Mouse (Mus musculus) cerebellum, adult 8-10 months (tissue): ENCODE measurements at regions not wholly inside any gene's neighbourhood (a gene's known extent, or its start where the extent isn't known, plus 50 kb on each side); places are given as distances from the start of the nearest gene placed in this dataset.

Source experiments
- DNase-seq: peaks from one replicate; pipeline ENCODE4 v3.0.0; 2022

DNA sequence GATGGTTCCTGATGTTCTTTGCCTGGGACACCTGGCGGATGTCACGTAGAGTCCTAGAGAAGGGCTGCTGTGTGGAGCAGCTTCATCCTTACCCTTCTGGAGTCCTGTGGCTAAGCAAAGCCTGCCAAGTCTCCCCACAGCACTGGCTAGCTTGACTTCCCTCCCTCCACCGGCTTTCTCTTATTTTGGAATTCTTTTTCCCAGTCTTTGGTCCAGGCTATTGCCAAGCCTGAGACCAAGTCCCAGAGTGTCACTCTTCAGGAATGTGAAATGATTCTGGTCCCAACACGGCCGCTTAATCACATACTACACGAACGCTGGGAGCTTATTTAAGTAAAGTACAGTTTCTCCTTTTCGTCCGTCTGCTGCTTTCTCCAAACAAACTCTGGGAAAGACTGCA is 146.4 kb downstream of the Fndc1 start:
- DNase-seq: no peak

DNA sequence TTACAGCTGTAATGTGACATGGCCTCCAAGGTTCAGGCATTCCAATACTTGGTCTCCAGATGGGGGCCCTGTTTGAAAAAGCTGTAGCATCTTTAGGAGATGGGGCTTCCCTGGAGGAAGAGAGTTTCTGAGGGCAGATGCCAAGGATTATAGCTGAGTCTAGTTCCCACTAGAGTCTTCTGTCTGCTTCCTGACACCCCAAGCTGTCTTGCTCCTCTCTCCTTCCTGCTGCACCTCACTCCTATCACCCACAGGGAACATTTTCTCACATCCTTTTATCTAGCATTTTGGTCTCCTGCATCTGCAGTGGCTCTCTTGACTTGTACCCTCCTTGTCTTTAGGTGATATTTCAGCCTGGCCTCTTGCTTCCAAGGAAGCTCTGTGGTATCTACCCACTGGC is 147.3 kb downstream of the Fndc1 start:
- DNase-seq: no peak

DNA sequence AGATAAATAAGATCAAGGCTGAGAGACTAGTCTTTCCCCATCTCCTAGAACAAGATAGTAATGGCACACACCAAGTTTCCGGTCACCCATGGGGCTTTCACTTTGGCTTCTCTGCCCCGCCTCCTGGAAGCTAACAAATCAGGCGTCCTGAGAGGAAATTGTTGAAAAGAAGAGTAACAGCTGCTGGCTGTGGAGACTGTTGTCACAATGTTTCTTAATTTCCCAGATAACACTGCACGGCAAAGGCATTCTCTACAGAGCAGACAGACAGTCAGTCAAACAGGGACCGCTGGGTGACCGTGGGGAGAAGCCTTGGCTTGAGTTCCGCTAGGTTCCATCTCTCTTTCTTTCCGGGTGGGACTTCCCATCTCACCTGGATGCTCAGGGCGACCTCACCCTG is 148.2 kb downstream of the Fndc1 start:
- no peak for DNase-seq

DNA sequence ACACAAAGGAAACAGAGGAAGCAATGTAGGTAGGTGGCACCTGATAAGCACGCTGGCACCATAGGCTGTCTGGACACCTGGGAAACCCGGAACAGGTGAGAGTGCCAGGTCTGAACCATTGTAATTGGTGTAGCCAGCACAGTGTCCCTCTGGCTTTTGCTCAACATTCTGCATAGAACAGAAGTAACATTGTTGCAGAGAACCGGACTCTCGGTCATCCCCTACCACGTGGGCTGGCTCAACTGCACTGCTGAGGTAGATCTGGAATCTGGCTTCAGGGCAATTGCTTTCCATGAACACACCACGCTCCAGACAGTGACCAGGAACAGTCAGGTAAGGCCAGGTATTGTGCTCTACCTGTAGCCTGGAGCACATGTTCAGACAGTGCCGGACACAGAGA is 149.3 kb downstream of the Fndc1 start:
- DNase-seq: no peak

DNA sequence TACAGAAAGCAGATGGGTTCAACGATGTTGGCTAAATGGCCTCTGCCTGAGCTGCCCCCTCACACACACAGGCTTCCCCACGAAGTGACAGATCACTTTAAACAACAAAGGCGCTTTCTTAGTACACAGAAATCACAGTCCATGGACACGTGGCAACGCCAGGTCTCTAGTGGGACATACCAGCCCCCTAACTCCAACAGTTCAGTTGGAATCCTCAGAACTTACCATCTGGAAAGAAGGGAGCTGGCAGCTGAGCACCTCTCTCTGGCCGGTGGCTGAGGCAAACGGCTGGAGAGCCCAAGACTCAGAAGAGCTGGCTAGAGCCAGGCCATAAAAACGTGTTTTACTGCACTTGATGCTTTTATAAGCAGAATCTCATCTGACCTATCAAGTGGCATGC is 149.8 kb downstream of the Fndc1 start:
- DNase-seq: no peak

DNA sequence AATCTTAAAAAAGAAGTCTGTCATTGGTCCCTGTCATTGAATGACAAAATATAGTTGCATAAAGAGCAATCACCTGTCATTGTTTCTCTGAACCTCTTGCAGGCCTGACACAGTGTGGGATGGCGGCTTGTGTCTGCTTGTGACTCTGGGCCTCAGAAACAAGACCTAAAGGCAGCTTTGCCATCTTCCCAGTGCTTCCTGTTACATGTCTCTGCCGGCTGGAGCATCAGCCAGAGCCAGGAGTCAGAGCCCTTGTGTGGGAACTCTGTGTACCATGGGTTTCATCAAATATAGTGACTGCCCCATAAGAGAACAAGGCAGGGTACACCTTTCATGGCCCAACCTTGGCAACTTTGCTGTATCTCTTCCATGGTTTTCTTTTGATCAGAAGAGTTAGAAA is 150.3 kb downstream of the Fndc1 start:
- DNase-seq: no peak

DNA sequence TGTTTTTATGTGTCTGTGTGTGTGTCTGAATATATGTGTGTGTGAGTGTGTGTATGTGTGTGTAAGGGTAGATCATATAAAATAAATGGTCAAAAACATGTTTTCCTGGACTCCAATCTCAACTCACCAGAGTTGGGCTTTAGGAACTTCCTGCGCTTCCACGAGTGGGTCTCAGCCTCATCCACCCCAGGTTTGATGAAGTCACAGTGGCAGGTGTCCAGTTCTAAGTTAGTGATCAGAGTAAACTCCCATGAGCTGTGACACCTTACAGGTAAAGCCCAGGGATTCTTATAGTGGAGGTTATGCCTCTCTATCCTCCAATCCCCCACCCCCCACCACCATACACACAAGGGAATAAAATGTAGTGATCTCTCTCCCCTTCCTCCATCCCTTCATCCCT is 152.6 kb downstream of the Fndc1 start:
- DNase-seq: no peak

DNA sequence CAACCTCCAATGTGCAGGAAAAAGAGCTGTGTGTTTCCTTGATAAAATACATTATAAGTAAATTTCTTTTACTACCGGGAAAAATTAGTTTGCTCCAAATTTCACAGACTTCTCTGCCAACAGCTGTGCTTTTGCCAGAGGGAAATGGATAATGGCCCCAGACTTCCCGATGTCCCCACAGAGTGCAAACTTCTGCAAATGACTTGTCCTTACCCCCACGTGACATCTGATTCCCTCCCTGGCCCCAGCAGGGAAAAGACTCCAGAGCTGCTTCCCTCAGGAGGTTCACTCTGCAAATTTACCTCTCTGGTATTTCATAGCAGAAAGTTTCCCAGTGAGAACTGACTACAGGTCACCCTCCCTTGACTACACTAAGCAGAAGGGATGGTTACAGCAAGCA is 159.3 kb downstream of the Fndc1 start:
- DNase-seq: no peak

DNA sequence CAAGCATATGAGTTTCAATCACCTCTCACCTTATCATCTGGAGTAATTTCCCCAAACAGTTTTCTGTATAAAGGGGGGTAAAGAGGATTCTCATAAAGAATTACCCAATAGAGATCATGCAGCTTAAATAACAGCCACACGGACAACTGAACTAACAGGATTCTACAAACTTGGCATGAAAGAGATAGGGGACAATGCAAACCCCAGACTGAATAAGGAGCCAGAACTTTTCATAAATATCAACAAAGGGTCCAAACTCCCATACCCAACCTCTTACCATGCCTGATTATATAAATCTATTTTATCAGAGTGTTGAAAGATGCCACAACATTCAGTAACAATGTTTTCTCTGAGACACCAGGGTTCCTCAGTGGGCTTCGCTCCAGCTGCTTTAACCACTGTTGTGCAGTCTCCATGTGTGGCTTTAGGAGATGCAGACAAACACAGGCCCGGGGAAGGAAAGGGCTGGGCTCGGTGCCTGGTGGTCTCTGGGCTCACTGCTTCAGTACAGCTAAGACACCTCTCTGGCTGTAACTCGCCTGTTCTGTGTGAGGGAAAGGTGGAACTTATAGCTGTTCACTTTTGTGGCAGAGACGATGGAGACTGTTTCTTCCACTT is 160.2 kb downstream of the Fndc1 start:
- DNase-seq: no peak

DNA sequence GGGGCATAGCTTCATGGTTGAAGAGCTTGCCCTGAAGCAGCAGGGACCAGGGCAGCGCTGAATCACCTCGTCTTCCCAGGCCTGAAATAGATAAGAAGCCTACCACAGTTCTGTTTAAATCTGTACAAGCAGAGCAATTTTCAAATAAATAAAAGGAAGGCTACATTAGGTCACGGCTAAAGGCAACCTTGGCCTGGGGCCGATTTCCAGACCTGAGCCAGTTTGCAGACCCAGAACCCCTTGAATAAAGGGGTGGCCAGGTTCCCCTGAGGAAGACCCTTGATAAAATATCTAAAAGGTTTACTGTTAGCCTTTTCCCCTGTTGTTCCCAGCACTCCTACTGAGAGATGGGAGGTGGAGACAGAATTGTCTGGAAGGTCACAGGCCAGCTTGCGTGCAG is 160.9 kb downstream of the Fndc1 start:
- DNase-seq: no peak

DNA sequence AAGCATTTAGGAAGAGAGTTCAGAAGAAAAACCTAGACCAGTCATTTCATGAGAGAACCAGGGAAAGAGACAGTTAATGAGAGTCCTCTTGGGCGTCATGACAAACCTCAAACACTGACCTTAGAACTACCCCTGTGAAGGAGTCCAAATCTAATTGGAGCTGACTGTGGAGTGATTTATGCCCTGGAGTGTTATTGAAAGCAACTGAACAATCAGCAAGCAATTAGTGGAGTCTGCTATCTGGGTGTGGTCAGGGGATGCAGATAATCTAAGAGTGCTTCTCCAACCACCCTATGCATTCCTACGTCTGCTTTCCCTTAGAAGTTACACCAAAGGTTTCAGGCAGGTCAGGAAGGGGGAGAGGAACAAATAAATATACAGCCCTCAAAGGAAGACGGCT is 161.4 kb downstream of the Fndc1 start:
- no peak for DNase-seq

DNA sequence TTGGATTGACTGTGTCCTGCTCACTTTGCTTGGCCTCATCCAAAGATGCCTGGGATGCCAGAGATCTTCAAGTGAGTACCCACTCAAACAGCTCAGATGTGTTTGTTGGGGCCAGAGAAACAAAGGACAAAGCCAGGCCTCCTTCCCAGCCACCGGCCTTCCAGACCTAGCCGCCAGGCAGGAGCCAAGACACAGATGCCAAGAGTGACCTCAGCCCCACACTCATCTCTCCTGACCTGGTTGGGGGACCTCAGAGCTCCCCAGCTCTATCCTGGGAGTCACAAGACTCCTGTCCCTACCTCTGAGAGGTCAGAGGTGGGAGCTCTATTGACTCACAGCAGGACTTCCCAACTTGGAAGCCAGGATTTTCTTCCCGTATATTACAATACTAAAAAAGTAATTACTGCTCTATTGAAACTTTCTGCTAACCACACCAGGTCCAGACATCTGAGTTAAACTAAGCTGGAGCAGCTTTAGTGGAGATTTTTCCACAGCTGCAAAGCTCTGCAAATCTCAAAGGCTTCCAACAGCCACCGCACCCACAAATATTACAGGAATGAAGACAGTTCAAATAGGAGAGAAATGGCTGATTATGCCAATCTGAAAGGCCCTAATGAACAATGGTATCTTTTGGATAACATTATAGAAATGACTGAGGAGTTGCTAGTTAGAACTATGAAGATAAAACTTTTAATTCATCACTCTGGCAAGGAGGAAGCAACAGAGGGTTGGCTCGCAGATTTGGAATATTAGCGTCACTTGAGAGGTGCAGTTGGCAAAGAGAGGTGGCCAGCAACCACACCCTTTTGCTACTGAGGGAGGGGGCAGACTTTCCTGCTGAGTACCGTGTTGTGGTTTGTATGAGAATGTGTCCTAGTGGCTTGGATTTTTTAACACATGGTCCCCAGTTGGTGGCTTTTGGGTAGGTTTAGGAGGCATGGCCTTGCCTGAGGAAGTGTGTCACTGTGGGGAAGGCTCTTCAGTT is 162.9 kb downstream of the Fndc1 start:
- no peak for DNase-seq

DNA sequence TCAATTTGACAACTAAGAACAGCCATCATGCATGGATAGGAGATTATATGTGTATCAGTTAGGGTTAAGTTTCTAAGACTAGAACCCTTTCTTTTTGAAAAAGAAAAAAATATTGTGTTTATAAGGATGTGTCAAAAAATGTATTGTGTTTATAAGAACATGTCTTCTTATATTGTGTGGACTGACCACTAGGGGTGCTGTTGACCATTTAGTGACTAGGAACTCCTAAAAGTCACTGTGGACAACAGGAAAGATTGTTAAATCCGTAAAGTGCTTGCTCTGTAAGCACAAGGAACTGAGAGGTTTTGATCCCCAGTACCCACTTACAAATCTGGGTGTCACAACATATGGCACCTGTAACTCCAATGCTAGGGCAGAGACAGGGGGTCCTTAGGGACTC is 170.6 kb downstream of the Fndc1 start:
- DNase-seq: no peak

DNA sequence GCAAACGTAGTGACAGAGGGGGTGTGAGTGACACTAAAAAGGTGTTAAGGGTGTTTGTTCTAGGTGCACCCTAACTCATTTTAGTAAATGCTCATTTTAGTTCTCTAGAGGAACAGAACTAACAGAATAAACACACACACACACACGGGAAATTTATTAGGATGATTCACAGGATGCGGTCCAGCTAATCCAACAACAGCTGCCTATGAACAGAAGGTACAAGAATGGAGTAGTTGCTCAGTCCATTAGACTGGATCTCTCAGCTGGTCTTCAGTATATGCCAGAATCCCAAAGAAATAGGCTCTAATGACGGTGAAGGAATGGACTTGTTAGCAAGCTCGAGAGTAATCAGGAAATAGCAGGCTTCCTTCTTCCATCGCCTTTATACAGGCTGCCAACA is 171.1 kb downstream of the Fndc1 start:
- DNase-seq: no peak

DNA sequence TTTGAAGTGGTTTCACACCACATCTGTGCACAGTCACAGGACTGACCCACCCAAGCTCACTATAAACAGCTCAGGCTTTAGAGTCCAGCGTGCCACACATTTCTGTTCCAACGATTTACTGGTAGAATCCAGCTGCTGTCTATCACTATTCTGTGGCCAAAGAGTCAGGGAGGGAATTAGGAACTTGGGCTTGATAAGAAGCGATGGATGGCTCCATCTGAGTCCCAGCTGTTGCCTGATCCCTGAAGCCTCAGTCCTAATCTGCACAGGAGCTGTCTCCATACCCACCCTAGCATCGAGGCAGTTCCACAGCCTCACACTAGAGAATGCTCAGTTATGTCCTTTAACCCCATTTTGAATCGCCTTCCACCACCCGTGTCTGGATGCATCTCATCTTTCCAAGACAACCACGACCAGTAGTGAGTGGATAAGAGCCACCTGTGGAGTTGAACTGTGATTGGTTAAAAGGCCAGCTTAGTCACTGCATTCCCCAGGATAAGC is 173.0 kb downstream of the Fndc1 start:
- no peak for DNase-seq

DNA sequence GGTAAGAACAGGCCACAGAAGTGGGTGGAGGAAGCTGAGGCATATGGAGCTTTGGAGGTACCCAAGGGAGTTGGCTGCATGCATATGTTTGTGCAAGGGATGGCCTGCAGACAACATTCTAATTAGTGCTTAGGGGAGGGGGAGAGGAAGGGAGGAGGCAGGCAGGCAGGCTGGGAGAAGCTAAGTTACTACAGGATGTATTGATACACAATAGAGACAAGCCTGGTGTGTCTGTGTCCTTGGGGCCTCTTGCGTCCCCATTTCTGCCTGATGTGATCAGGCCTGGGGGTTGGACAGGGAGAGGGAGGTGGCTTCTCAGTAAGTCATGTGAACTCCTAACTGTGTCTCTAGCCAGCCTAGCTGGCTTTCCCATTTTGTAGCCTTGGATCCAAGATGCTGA is 175.1 kb downstream of the Fndc1 start:
- DNase-seq: no peak

DNA sequence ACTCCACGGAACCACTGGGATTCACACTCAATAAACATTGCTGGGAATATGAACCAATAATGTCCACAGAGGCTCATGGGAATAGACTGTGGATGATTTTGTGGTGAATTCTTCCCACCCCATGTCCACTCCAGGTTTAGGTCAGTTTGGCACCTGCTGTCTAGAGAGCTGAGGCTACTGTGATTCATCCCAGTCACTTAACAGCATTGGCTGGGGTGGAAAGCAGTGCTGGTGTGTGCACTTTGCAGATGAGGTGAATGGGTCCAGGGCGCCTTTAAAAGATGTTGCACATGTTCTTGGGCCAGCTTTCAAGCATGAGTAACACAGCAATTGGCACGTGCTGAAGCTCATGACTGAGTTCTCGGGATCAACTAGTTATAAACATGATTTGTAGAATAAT is 176.7 kb downstream of the Fndc1 start:
- no peak for DNase-seq

DNA sequence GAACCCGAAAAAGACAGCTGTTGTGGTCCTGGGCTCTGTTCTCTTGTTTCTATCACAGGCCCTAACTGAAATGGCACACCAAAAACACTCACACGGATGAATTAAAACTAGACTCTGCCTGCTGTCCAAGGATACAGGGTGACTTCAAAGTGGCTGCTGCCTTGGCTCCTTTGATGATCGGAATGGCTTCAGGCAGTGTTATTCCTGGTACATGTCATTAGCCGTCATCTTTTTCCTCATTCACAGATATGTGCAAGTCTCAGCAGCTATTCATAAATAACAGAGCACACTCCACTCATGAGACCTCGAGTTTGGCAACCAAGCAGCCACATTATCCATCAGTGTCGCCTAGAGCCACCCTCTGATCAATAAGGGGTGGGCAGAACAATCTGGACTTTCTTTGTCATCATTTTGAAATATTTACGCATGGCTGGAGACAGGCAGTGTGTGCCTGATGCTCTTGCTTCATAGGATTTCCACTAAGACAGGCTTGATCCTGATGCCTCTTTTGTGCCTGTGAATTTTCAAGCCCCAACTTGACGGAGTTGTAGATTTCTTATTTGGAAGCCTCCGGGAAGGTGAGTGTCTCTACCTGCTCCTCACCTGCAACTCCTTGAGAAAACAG is 182.1 kb downstream of the Fndc1 start:
- DNase-seq: no peak

DNA sequence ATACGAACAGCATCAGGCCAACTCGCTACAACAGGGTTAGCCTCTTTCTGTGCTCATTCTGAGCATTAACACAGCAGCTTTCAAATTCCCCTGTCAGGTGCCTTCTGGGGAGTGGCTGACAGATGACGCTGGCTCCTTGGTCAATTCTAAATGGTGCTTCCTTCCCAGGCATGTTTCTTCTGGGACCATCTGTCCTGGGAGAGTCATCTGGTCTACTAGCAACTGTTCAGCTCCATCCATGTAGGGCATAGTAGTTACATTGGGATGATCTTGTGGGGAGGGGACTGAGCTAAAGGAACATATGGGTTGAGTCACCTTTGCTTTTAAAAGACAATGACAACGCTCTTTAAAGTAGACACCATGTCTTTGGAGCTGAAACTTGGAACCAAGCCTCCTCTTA is 183.5 kb downstream of the Fndc1 start:
- DNase-seq: no peak

DNA sequence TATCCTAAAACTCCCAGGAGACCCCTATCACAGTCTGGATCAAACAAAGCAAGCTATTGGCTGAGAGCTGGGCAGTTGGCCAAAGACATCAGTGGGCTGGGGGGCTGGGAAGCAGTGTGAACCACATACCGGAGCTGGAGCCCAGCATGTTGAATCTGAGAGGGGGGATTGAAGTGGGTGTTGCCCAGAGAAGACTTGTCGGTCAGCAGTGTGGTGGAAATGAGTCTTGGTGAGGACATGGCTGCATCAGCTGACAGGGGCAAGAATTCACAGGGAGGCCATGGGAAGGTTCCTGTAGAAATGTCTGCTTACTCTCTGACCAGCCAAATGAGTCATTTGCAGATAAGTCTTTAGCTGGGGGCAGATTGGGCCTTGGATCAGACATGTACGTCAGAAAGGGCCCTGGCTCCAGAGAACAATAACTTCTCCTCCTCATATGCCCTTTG is 184.6 kb downstream of the Fndc1 start:
- no peak for DNase-seq

DNA sequence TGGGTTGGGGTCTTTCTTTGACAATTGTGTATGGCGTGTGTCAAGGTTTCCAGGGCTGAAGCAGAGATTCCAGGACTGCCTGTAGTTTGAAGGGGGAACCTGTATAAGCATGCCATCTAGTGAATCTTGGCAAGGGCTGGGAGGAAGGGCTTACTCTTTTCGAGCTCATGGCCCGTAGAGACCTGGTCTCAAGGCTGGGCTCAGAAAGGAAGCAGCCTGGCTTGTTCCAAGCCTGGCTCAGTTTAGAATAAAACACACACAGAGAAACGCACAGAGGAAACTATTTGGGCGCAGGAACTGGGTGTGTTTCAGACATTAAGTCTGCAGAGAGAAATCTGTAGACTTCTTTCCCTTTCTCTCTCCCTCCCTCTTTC is 192.8 kb downstream of the Fndc1 start:
- no peak for DNase-seq

DNA sequence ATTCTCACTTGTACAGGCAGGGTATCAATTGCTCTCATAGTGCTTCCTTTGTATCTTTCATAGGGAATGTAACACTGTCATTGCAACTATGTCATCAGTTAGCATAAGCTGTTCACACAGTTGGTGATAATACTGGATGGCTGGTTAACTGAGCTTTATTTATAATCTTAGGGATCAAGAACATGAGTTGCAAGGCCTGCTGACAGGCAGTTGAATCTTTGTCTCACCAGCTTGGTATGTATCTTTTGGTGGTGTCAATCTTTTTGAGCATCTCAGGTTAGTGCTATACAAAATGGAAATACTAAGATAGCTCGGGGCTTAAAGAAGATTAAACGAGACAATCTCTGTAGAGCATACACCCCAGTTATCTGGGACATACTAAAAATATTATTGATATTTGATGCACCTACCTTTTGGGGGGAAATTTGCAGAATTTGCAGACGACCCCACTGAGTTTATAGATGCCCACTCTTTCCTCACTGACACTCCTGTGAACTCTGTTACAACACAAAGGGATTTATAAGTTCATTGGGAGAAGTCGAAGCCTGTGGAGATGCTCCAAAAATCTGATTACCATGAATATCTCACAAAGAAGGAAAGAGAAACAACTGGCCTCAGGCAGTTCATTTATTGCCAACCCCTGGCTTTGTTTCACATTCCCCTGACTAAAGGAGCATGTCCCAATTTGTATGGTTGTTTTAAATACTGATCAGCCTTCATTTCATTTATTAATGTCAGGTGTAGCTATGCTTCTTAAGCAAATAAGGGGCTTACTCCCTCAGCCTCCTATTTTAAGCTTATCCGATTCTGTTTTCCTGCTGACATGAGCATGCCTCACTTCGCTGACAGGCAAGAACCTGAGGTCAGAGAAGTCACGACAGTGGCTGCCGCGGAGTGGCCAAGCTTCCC is 193.5 kb downstream of the Fndc1 start:
- DNase-seq: no peak

DNA sequence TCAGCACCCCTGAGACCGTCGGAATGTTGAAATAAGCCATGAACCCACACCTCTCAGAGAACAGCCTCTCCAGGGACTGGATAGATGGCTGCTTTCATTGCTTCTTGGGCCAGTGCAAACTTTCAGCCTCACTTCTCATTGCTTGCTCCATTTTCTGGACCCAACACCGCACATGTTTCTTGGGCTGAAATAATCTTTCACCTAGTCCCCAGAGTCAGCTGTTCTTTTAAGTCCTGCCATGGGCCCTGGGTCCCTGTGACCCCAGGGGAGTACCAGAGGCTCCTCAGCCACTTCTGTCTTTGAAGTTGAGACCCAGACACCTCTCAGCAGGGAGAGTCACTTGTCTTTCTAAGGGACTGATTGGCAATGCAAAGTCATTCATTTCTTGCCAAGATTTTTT is 201.4 kb downstream of the Fndc1 start:
- no peak for DNase-seq
